Mouse (Mus musculus) neural tube, embryonic 11.5 days (tissue): ENCODE results near the gene Mllt11. TPM values are rescaled to one million over a fixed set of nuclear protein-coding genes. Genes with fewer than 3 reads are reported as not detected.

ENCODE experiments used
- ATAC-seq: fragments of 200-750 bp; cut with Nextera tagmentation; 2 replicates; pipeline ENCODE4 v1.8.0; 2017; ENCODE audit warnings: moderate number of reproducible peaks, mild to moderate bottlenecking, moderate TSS enrichment, moderate library complexity; ENCODE audit not compliant: insufficient read depth, low FRiP score, low TSS enrichment
- DNase-seq: peaks from one replicate; pipeline ENCODE4 v3.0.0-alpha.2; 2015; ENCODE audit warnings: low spot score
- H3K27ac ChIP-seq: fragments of 300-500 bp; sonication (generic); 2 replicates; pipeline ENCODE4 v1.5.1; 2014; ENCODE audit warnings: low read depth, mild to moderate bottlenecking, low read length
- H3K27me3 ChIP-seq: fragments of 300-500 bp; sonication (generic); 2 replicates; pipeline ENCODE4 v1.6.1; 2014; ENCODE audit warnings: mild to moderate bottlenecking, low read length, mixed read lengths; ENCODE audit not compliant: control insufficient read depth, insufficient read depth
- H3K36me3 ChIP-seq: fragments of 300-500 bp; sonication (generic); 2 replicates; pipeline ENCODE4 v1.6.1; 2014; ENCODE audit warnings: mild to moderate bottlenecking, low read length, moderate library complexity, mixed read lengths; ENCODE audit not compliant: control insufficient read depth, insufficient read depth
- H3K4me1 ChIP-seq: fragments of 300-500 bp; sonication (generic); 2 replicates; pipeline ENCODE4 v1.6.1; 2014; ENCODE audit warnings: low read length, mixed read lengths; ENCODE audit not compliant: control insufficient read depth, insufficient read depth
- H3K4me2 ChIP-seq: fragments of 300-500 bp; sonication (generic); 2 replicates; pipeline ENCODE4 v1.6.1; 2014; ENCODE audit warnings: low read depth, mild to moderate bottlenecking, moderate library complexity
- H3K4me3 ChIP-seq: fragments of 300-500 bp; sonication (generic); 2 replicates; pipeline ENCODE4 v1.5.1; 2014; ENCODE audit warnings: low read depth, low read length
- H3K9ac ChIP-seq: fragments of 300-500 bp; sonication (generic); 2 replicates; pipeline ENCODE4 v1.6.1; 2014; ENCODE audit warnings: mild to moderate bottlenecking, low read length
- H3K9me3 ChIP-seq: fragments of 300-500 bp; sonication (generic); 2 replicates; pipeline ENCODE4 v1.6.1; 2016; ENCODE audit warnings: low read length; ENCODE audit not compliant: control insufficient read depth
- WGBS: fragments of 180-500 bp; shearing (Covaris S2); extraction: QIAGEN DNeasy Blood & Tissue Kit; methylation state at CpG from one replicate; pipeline ENCODE4 v1.1.7; 2014; 5-methylcytosine and 5-hydroxymethylcytosine counted together
- polyA plus RNA-seq: library from polyadenylated mRNA; unstranded; fragments of >200 nt; fragmentation: Nextera tagmentation; extraction: Ambion mirVana; gene quantifications from 2 replicates; pipeline ENCODE4 v1.2.1, GENCODE M21; 2014

Gene Mllt11
- polyA plus RNA-seq, 1 experiment from 2014 or later: 176 TPM

GRCm38 (mm10) chr3:95270766-95271364 lies 38.9 kb upstream of the Mllt11 start:
- H3K4me1 ChIP-seq: no peaks in the 10 kb centered on the region
- H3K36me3 ChIP-seq: no peaks in the 10 kb centered on the region; the same call in 1 of the 2 replicates
- ATAC-seq: no peak
- no peaks in the 10 kb centered on the region for H3K27me3 ChIP-seq
- 89% methylated on average over 12 of the region's 12 CpGs for WGBS
- DNase-seq: no peak
- H3K4me3 ChIP-seq: no peak overlapping the region
- no peaks in the 10 kb centered on the region for H3K9me3 ChIP-seq
- no peak overlapping the region for H3K9ac ChIP-seq
- no peak overlapping the region for H3K4me2 ChIP-seq
- no peak overlapping the region for H3K27ac ChIP-seq

DNA sequence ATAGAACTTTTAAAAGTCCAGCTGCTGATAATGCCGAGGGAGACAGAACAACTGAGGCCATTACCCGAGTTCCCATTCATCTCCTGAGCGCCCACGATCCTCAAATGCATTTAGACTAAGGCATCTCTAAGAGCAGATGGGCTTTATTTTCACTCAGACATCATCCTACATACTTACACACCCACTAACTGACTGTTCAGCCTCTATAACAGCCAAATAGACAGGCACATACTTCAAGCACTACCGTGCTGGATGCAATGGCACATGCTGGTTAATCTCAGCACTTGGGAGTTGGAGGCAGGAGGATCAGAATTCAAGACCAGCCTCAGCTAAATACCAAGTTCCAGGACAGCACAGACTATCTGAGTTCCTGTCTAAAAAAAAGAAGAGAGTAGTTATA lies 37.8 kb upstream of the Mllt11 start:
- H3K4me3 ChIP-seq: no peak overlapping the region
- H3K27ac ChIP-seq: no peak overlapping the region
- 86% methylated on average over 5 of the region's 5 CpGs for WGBS
- no peaks in the 10 kb centered on the region for H3K9me3 ChIP-seq
- no peak overlapping the region for H3K4me2 ChIP-seq
- ATAC-seq: no peak
- no peaks in the 10 kb centered on the region for H3K27me3 ChIP-seq
- H3K9ac ChIP-seq: no peak overlapping the region
- DNase-seq: no peak
- H3K36me3 ChIP-seq: no peaks in the 10 kb centered on the region; the same call in 1 of the 2 replicates
- H3K4me1 ChIP-seq: no peaks in the 10 kb centered on the region

DNA sequence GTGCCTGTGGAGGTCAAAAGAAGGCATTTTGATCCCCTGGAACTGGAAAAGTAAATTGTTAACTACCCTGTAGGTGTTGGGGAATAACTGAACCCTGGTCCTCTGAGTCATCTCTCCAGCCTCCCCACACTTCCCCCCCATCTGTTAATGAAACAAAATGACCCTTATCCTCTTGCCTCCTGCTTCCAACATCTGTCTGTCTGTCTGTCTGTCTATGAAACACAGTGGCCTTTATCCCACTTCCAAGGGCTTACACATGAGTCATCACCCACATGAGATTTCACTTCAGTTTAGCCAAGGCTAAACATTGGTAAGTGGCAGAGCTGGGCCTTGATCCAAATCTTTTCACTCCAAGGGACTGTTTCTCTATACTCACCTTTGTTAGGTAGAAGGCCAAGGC lies 35.9 kb upstream of the Mllt11 start:
- no peaks in the 10 kb centered on the region for H3K27me3 ChIP-seq
- no peak for DNase-seq
- H3K9me3 ChIP-seq: no peaks in the 10 kb centered on the region
- no peak overlapping the region for H3K9ac ChIP-seq
- H3K4me2 ChIP-seq: no peak overlapping the region
- ATAC-seq: no peak
- H3K27ac ChIP-seq: no peak overlapping the region
- H3K36me3 ChIP-seq: peaks cover 2% of the 10 kb centered on the region; the same call in 1 of the 2 replicates
- H3K4me1 ChIP-seq: no peaks in the 10 kb centered on the region
- no peak overlapping the region for H3K4me3 ChIP-seq

- Histone ChIP-seq H3K4me2 (no peak overlapping the region), H3K27ac (no peak overlapping the region), H3K4me1 (no peaks in the 10 kb centered on the region), H3K36me3 (peaks cover 4% of the 10 kb centered on the region), H3K9me3 (no peaks in the 10 kb centered on the region), H3K4me3 (no peak overlapping the region), H3K9ac (no peak overlapping the region), H3K27me3 (no peaks in the 10 kb centered on the region)
- ATAC-seq: no peak
- 95% methylated on average over 3 of the region's 3 CpGs for WGBS
- DNase-seq: no peak
Measured at GRCm38 (mm10) chr3:95266052-95266451, 34.1 kb upstream of the Mllt11 start.

DNA sequence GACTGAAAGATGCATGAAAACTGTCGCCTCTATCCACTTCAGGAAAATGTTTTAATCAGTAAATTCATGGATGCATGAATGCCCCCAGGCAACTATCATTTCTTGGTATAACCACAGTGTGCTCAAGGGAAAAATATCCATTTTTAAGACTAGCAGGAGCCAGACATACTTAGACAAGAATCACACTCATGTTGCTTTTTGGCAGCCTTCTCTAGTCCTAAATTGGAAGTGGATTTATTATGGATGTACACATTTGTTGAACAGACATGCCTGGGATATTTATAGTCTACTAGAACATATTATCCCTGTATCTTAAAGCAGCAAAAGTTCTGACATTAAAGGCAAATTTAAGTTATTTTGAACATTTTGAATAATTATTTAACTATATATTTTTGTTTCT lies 32.8 kb upstream of the Mllt11 start:
- WGBS: 82% methylated on average over 1 of the region's 1 CpGs
- peaks cover 7% of the 10 kb centered on the region for H3K36me3 ChIP-seq
- no peak overlapping the region for H3K4me3 ChIP-seq
- DNase-seq (no peak), ATAC-seq (no peak)
- no peaks in the 10 kb centered on the region for H3K4me1 ChIP-seq
- no peaks in the 10 kb centered on the region for H3K9me3 ChIP-seq
- H3K4me2 ChIP-seq: no peak overlapping the region
- H3K9ac ChIP-seq: no peak overlapping the region
- H3K27ac ChIP-seq: no peak overlapping the region
- no peaks in the 10 kb centered on the region for H3K27me3 ChIP-seq

- no peak overlapping the region for H3K27ac ChIP-seq
- no peaks in the 10 kb centered on the region for H3K27me3 ChIP-seq
- no peak overlapping the region for H3K4me2 ChIP-seq
- no peak overlapping the region for H3K9ac ChIP-seq
- H3K9me3 ChIP-seq: no peaks in the 10 kb centered on the region
- DNase-seq: peak; percentile 61
- no peak for ATAC-seq
- H3K4me1 ChIP-seq: no peaks in the 10 kb centered on the region
- H3K36me3 ChIP-seq: peaks cover 13% of the 10 kb centered on the region
- no peak overlapping the region for H3K4me3 ChIP-seq
- 46% methylated on average over 11 of the region's 11 CpGs for WGBS
Measured at GRCm38 (mm10) chr3:95263089-95263739, 31.2 kb upstream of the Mllt11 start.

GRCm38 (mm10) chr3:95261975-95262374 lies 30.0 kb upstream of the Mllt11 start:
- Histone ChIP-seq H3K36me3 (peaks cover 17% of the 10 kb centered on the region), H3K9ac (no peak overlapping the region)
- WGBS: 90% methylated on average over 4 of the region's 4 CpGs

DNA sequence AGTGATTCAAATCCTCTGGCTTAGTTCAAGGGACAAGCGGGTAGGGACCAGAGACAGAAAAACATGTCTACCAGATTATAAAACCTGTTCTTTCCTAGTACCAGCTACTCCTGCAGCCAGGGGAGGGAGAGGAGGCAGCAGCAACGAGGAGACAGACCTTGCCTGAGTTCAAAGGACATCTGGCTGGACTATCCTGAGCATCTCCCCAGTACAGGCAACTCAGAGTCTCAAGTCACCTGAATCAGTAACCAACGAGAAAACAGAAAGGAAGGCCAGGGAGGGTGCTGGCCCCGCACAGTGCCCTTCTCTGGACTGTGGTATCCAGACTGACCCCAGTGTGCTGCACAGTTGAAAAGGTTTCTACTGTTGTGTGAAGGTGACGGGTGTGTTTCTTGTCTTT lies 25.0 kb upstream of the Mllt11 start:
- Histone ChIP-seq H3K36me3 (peaks cover 22% of the 10 kb centered on the region), H3K4me3 (no peak overlapping the region), H3K27ac (no peak overlapping the region), H3K4me2 (no peak overlapping the region), H3K4me1 (no peaks in the 10 kb centered on the region), H3K27me3 (no peaks in the 10 kb centered on the region), H3K9me3 (no peaks in the 10 kb centered on the region), H3K9ac (no peak overlapping the region)
- DNase-seq (no peak), ATAC-seq (no peak)
- 79% methylated on average over 5 of the region's 5 CpGs for WGBS

More at GRCm38 (mm10) chr3:95261975-95262374, 30.0 kb upstream of the Mllt11 start:
- DNase-seq: no peak
- ATAC-seq: no peak
- Histone ChIP-seq H3K27ac (no peak overlapping the region), H3K4me1 (no peaks in the 10 kb centered on the region), H3K9me3 (no peaks in the 10 kb centered on the region), H3K4me2 (no peak overlapping the region), H3K4me3 (no peak overlapping the region), H3K27me3 (no peaks in the 10 kb centered on the region)

- peaks cover 3% of the 10 kb centered on the region; the same call in 1 of the 2 replicates for H3K36me3 ChIP-seq
- no peak for ATAC-seq
- H3K27ac ChIP-seq: no peak within 1 kb of the TSS
- DNase-seq: no peak
- 65% methylated on average over 7 of the region's 7 CpGs for WGBS
- H3K4me2 ChIP-seq: no peak within 1 kb of the TSS
- no peaks in the 10 kb centered on the region for H3K27me3 ChIP-seq
- H3K4me3 ChIP-seq: no peak within 1 kb of the TSS
- H3K9me3 ChIP-seq: no peaks in the 10 kb centered on the region
- H3K9ac ChIP-seq: no peak within 1 kb of the TSS
- H3K4me1 ChIP-seq: no peaks in the 10 kb centered on the region
Measured at GRCm38 (mm10) chr3:95250783-95251424, 18.9 kb upstream of the Mllt11 start, which contains the start of gene Bnipl. Bnipl (minus strand) TSS chr3:95251193.
